Mouse (Mus musculus) hindbrain, postnatal 0 days (tissue): Measurements from ENCODE around the gene 4931422A03Rik. TPM values are rescaled to one million over a fixed set of nuclear protein-coding genes. Genes with fewer than 3 reads are reported as not detected.
A peak's percentile ranks its signal among the peaks of the same experiment; 100 is the strongest.

ENCODE experiments used
- ATAC-seq: fragments of 200-750 bp; cut with Nextera tagmentation; 2 replicates; pipeline ENCODE4 v1.8.0; 2017; ENCODE audit warnings: mild to moderate bottlenecking, moderate TSS enrichment, moderate library complexity
- DNase-seq: peaks from one replicate; pipeline ENCODE4 v3.0.0-alpha.2; 2015; ENCODE audit warnings: low spot score
- H3K27ac ChIP-seq: fragments of 300-500 bp; sonication (generic); 2 replicates; pipeline ENCODE4 v1.5.1; 2014; ENCODE audit warnings: mild to moderate bottlenecking
- H3K27me3 ChIP-seq: fragments of 300-500 bp; sonication (generic); 2 replicates; pipeline ENCODE4 v1.6.1; 2014; ENCODE audit warnings: low read length, mixed read lengths; ENCODE audit not compliant: insufficient read depth
- H3K36me3 ChIP-seq: fragments of 300-500 bp; sonication (generic); 2 replicates; pipeline ENCODE4 v1.6.1; 2014; ENCODE audit warnings: low read length, mixed read lengths; ENCODE audit not compliant: insufficient read depth
- H3K4me1 ChIP-seq: fragments of 300-500 bp; sonication (generic); 2 replicates; pipeline ENCODE4 v1.6.1; 2014; ENCODE audit warnings: antibody characterized with exemption, low read length, mixed read lengths; ENCODE audit not compliant: insufficient read depth
- H3K4me2 ChIP-seq: fragments of 300-500 bp; sonication (generic); 2 replicates; pipeline ENCODE4 v1.6.1; 2014; ENCODE audit warnings: low read depth, mild to moderate bottlenecking, low read length, moderate library complexity, mixed read lengths
- H3K4me3 ChIP-seq: fragments of 300-500 bp; sonication (generic); 2 replicates; pipeline ENCODE4 v1.5.1; 2014; ENCODE audit warnings: low read length
- H3K9ac ChIP-seq: fragments of 300-500 bp; sonication (generic); replicated peaks from 2 replicates; pipeline ENCODE4 v1.6.1; 2014; ENCODE audit warnings: mild to moderate bottlenecking, low read length, moderate library complexity, mixed read lengths
- H3K9me3 ChIP-seq: fragments of 300-500 bp; sonication (generic); 2 replicates; pipeline ENCODE4 v1.6.1; 2016; ENCODE audit warnings: low read length, mixed read lengths
- CTCF ChIP-seq: IDR thresholded peaks from 2 replicates; pipeline ENCODE4 v1.5.1; 2016; ENCODE audit warnings: antibody characterized with exemption, control low read depth, low read depth
- whole genome bisulfite sequencing: fragments of 180-500 bp; shearing (Covaris S2); extraction: QIAGEN DNeasy Blood & Tissue Kit; methylation state at CpG from one replicate; pipeline ENCODE4 v1.1.7; 2014; 5-methylcytosine and 5-hydroxymethylcytosine counted together
- polyA plus RNA-seq: library from polyadenylated mRNA; unstranded; fragments of >200 nt; fragmentation: Nextera tagmentation; extraction: Ambion mirVana; gene quantifications from 2 replicates; pipeline ENCODE4 v1.2.1, GENCODE M21; 2015
- total RNA-seq: library from RNA; depleted of rRNA; stranded (reverse); fragments of >200 nt; gene quantifications from 2 replicates; pipeline ENCODE4 v1.2.3, GENCODE M21; 2014

4931422A03Rik gene
- total and polyA plus RNA-seq, 2 experiments from 2014 or later, result 2.5 TPM; not detected in 1

DNA sequence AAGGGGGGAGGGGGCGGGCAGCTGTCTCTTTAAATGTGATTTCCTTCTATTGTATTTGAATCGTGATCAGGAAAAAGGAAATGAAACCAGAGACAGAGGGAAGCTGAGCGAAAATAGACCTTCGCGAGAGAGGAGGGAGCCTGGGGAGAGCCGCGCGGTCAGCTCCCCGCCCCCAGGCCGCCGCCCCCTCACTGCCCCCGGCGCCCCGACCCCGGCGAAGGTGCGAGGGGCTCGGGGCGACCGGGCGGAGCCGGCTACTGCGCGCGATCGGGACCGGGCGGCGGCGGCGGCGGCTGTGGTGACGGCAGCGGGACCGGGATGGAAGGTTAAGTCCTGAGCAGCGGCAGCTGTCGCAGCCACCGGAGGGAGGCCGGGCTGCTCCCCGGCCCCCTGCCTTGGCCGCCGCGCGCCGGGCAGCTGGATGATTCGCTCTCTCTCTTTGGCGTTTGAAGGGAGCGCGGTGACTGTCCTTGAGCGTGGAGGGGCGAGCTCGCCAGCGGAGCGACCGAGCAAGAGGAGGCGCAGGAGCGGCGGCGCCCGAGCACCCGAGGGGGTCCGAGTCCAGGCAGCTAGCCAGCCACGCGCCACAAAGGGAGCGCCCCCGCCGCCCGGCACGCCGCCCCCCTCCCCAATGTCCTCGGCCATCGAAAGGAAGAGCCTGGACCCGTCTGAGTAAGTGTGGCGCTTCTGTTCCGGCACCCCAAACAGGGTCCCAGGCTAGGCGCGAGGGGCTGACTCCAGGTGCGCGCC is 57.9 kb downstream of the 4931422A03Rik start:
- Histone ChIP-seq H3K27ac (peak overlapping the region; percentile 68), H3K27me3 (no peaks in the 10 kb centered on the region), H3K36me3 (peaks cover 4% of the 10 kb centered on the region; the same call in 1 of the 2 replicates), H3K9ac (peak overlapping the region; percentile 69), H3K4me1 (no peaks in the 10 kb centered on the region), H3K4me2 (peak overlapping the region; percentile 89), H3K9me3 (no peaks in the 10 kb centered on the region), H3K4me3 (peak overlapping the region; percentile 54)
- ATAC-seq, result peak; percentile 71
- TF ChIP-seq CTCF, result no peak
- DNase-seq, result peak; percentile 64
- under 1% methylated on average over 59 of the region's 79 CpGs for WGBS

GRCm38 (mm10) chr2:103969437-103970040 is 58.6 kb downstream of the 4931422A03Rik start:
- peak overlapping the region; percentile 69 for H3K9ac ChIP-seq
- peak overlapping the region; percentile 89 for H3K4me2 ChIP-seq
- no peaks in the 10 kb centered on the region for H3K9me3 ChIP-seq
- peaks cover 4% of the 10 kb centered on the region; the same call in 1 of the 2 replicates for H3K36me3 ChIP-seq
- no peaks in the 10 kb centered on the region for H3K4me1 ChIP-seq
- DNase-seq (peak; percentile 77), ATAC-seq (peak; percentile 85)
- no peaks in the 10 kb centered on the region for H3K27me3 ChIP-seq
- peak overlapping the region; percentile 54 for H3K4me3 ChIP-seq
- WGBS, result under 1% methylated on average over 40 of the region's 40 CpGs
- peak overlapping the region; percentile 68 for H3K27ac ChIP-seq
- TF ChIP-seq CTCF, result peak; percentile 66

DNA sequence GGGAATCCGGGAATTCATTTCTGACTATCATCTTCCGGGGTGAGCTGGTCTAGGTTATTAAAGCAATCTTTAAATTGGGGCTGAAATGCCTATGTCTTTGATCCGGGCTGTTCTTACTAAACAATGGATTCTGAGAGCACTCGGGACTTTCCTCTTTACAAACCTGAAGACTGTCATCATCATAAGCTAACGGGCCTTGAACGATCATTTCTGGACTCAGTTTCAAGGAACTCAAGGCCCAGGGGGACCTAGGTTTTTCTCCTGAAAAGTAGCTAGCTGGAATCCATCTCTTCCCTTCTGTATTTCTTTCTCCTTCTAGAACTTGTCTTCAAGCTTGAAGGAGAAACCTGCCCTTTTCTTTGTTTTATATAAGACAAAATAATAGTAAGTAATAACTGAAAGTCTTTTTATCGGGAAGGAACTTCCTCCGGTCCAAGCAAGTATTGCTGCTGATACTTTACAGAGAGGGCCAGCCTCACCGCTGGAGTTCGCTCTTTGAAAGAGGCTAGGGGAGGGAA is 59.2 kb downstream of the 4931422A03Rik start:
- H3K27ac ChIP-seq, result peak overlapping the region; percentile 68
- H3K4me1 ChIP-seq, result no peaks in the 10 kb centered on the region
- H3K9me3 ChIP-seq, result no peaks in the 10 kb centered on the region
- TF ChIP-seq CTCF, result no peak
- ATAC-seq, result no peak
- peak overlapping the region; percentile 89 for H3K4me2 ChIP-seq
- DNase-seq, result no peak
- peaks cover 4% of the 10 kb centered on the region; the same call in 1 of the 2 replicates for H3K36me3 ChIP-seq
- H3K9ac ChIP-seq, result peak overlapping the region; percentile 69
- peak overlapping the region; percentile 54 for H3K4me3 ChIP-seq
- H3K27me3 ChIP-seq, result no peaks in the 10 kb centered on the region
- WGBS, result 18% methylated on average over 10 of the region's 10 CpGs

- no peak for ATAC-seq
- H3K27me3 ChIP-seq, result no peaks in the 10 kb centered on the region
- H3K4me2 ChIP-seq, result no peak overlapping the region
- H3K9me3 ChIP-seq, result no peaks in the 10 kb centered on the region
- H3K36me3 ChIP-seq, result no peaks in the 10 kb centered on the region
- H3K4me3 ChIP-seq, result no peak overlapping the region
- H3K9ac ChIP-seq, result no peak overlapping the region
- no peak for TF ChIP-seq CTCF
- no peaks in the 10 kb centered on the region for H3K4me1 ChIP-seq
- DNase-seq, result no peak
- 81% methylated on average over 4 of the region's 4 CpGs for WGBS
- no peak overlapping the region for H3K27ac ChIP-seq
Measured at GRCm38 (mm10) chr2:103968186-103968585, 60.0 kb downstream of the 4931422A03Rik start.

- no peaks in the 10 kb centered on the region for H3K27me3 ChIP-seq
- no peak overlapping the region for H3K9ac ChIP-seq
- H3K4me1 ChIP-seq, result no peaks in the 10 kb centered on the region
- H3K4me3 ChIP-seq, result no peak overlapping the region
- H3K36me3 ChIP-seq, result no peaks in the 10 kb centered on the region
- no peaks in the 10 kb centered on the region for H3K9me3 ChIP-seq
- no peak overlapping the region for H3K27ac ChIP-seq
- ATAC-seq (no peak), DNase-seq (no peak)
- H3K4me2 ChIP-seq, result no peak overlapping the region
- 94% methylated on average over 3 of the region's 3 CpGs for WGBS
- TF ChIP-seq CTCF, result no peak
Measured at GRCm38 (mm10) chr2:103965391-103965790, 62.8 kb downstream of the 4931422A03Rik start.

- no peaks in the 10 kb centered on the region for H3K36me3 ChIP-seq
- H3K9ac ChIP-seq, result no peak overlapping the region
- TF ChIP-seq CTCF, result no peak
- ATAC-seq (no peak), DNase-seq (peak; percentile 3)
- no peak overlapping the region for H3K27ac ChIP-seq
- H3K4me1 ChIP-seq, result no peaks in the 10 kb centered on the region
- no peaks in the 10 kb centered on the region for H3K9me3 ChIP-seq
- H3K27me3 ChIP-seq, result no peaks in the 10 kb centered on the region
- no peak overlapping the region for H3K4me3 ChIP-seq
- WGBS, result 41% methylated on average over 4 of the region's 4 CpGs
- H3K4me2 ChIP-seq, result no peak overlapping the region
Measured at GRCm38 (mm10) chr2:103962349-103962748, 65.8 kb downstream of the 4931422A03Rik start.
